Mouse (Mus musculus) hindbrain, postnatal 0 days (tissue): ENCODE measurements at regions not wholly inside any gene's neighbourhood (a gene's known extent, or its start where the extent isn't known, plus 50 kb on each side); places are given as distances from the start of the nearest gene placed in this dataset.

Experiments used
- ATAC-seq: fragments of 200-750 bp; cut with Nextera tagmentation; 2 replicates; pipeline ENCODE4 v1.8.0; 2017; ENCODE audit warnings: mild to moderate bottlenecking, moderate TSS enrichment, moderate library complexity
- DNase-seq: peaks from one replicate; pipeline ENCODE4 v3.0.0-alpha.2; 2015; ENCODE audit warnings: low spot score
- H3K27ac ChIP-seq: fragments of 300-500 bp; sonication (generic); 2 replicates; pipeline ENCODE4 v1.5.1; 2014; ENCODE audit warnings: mild to moderate bottlenecking
- H3K27me3 ChIP-seq: fragments of 300-500 bp; sonication (generic); 2 replicates; pipeline ENCODE4 v1.6.1; 2014; ENCODE audit warnings: low read length, mixed read lengths; ENCODE audit not compliant: insufficient read depth
- H3K36me3 ChIP-seq: fragments of 300-500 bp; sonication (generic); 2 replicates; pipeline ENCODE4 v1.6.1; 2014; ENCODE audit warnings: low read length, mixed read lengths; ENCODE audit not compliant: insufficient read depth
- H3K4me1 ChIP-seq: fragments of 300-500 bp; sonication (generic); 2 replicates; pipeline ENCODE4 v1.6.1; 2014; ENCODE audit warnings: antibody characterized with exemption, low read length, mixed read lengths; ENCODE audit not compliant: insufficient read depth
- H3K4me2 ChIP-seq: fragments of 300-500 bp; sonication (generic); 2 replicates; pipeline ENCODE4 v1.6.1; 2014; ENCODE audit warnings: low read depth, mild to moderate bottlenecking, low read length, moderate library complexity, mixed read lengths
- H3K4me3 ChIP-seq: fragments of 300-500 bp; sonication (generic); 2 replicates; pipeline ENCODE4 v1.5.1; 2014; ENCODE audit warnings: low read length
- H3K9ac ChIP-seq: fragments of 300-500 bp; sonication (generic); replicated peaks from 2 replicates; pipeline ENCODE4 v1.6.1; 2014; ENCODE audit warnings: mild to moderate bottlenecking, low read length, moderate library complexity, mixed read lengths
- H3K9me3 ChIP-seq: fragments of 300-500 bp; sonication (generic); 2 replicates; pipeline ENCODE4 v1.6.1; 2016; ENCODE audit warnings: low read length, mixed read lengths
- CTCF ChIP-seq: IDR thresholded peaks from 2 replicates; pipeline ENCODE4 v1.5.1; 2016; ENCODE audit warnings: antibody characterized with exemption, control low read depth, low read depth
- WGBS: fragments of 180-500 bp; shearing (Covaris S2); extraction: QIAGEN DNeasy Blood & Tissue Kit; methylation state at CpG from one replicate; pipeline ENCODE4 v1.1.7; 2014; 5-methylcytosine and 5-hydroxymethylcytosine counted together

- Histone ChIP-seq H3K27me3 (no peaks in the 10 kb centered on the region), H3K9me3 (no peaks in the 10 kb centered on the region), H3K27ac (no peak overlapping the region), H3K9ac (no peak overlapping the region), H3K36me3 (no peaks in the 10 kb centered on the region), H3K4me1 (no peaks in the 10 kb centered on the region), H3K4me3 (no peak overlapping the region), H3K4me2 (no peak overlapping the region)
- DNase-seq (no peak), ATAC-seq (no peak)
- TF ChIP-seq CTCF, result no peak
- 89% methylated on average over 3 of the region's 3 CpGs for WGBS
These were observed 234.8 kb upstream of the Fn1 start for GRCm38 (mm10) chr1:71887809-71888208.

- ATAC-seq, result no peak
- WGBS, result 84% methylated on average over 6 of the region's 6 CpGs
- TF ChIP-seq CTCF, result no peak
These were observed 233.9 kb upstream of the Fn1 start for GRCm38 (mm10) chr1:71886903-71887302.

GRCm38 (mm10) chr1:71886233-71886632 lies 233.2 kb upstream of the Fn1 start:
- H3K27ac ChIP-seq, result no peak overlapping the region
- no peak overlapping the region for H3K9ac ChIP-seq
- H3K27me3 ChIP-seq, result no peaks in the 10 kb centered on the region
- no peaks in the 10 kb centered on the region for H3K9me3 ChIP-seq
- H3K4me1 ChIP-seq, result no peaks in the 10 kb centered on the region
- no peak overlapping the region for H3K4me2 ChIP-seq
- WGBS, result 79% methylated on average over 5 of the region's 5 CpGs
- H3K36me3 ChIP-seq, result no peaks in the 10 kb centered on the region
- no peak for DNase-seq
- ATAC-seq, result no peak
- no peak for TF ChIP-seq CTCF
- H3K4me3 ChIP-seq, result no peak overlapping the region

More at GRCm38 (mm10) chr1:71886903-71887302, 233.9 kb upstream of the Fn1 start:
- no peak for DNase-seq
- Histone ChIP-seq H3K9me3 (no peaks in the 10 kb centered on the region), H3K27me3 (no peaks in the 10 kb centered on the region), H3K36me3 (no peaks in the 10 kb centered on the region), H3K27ac (no peak overlapping the region), H3K4me2 (no peak overlapping the region), H3K9ac (no peak overlapping the region), H3K4me1 (no peaks in the 10 kb centered on the region), H3K4me3 (no peak overlapping the region)

- no peaks in the 10 kb centered on the region for H3K4me1 ChIP-seq
- 83% methylated on average over 12 of the region's 12 CpGs for WGBS
- H3K27ac ChIP-seq, result no peak overlapping the region
- H3K27me3 ChIP-seq, result no peaks in the 10 kb centered on the region
- H3K9me3 ChIP-seq, result no peaks in the 10 kb centered on the region
- no peak for ATAC-seq
- H3K4me3 ChIP-seq, result no peak overlapping the region
- no peak overlapping the region for H3K9ac ChIP-seq
- TF ChIP-seq CTCF, result no peak
- no peaks in the 10 kb centered on the region for H3K36me3 ChIP-seq
- DNase-seq, result no peak
- H3K4me2 ChIP-seq, result no peak overlapping the region
These were observed 228.9 kb upstream of the Fn1 start for GRCm38 (mm10) chr1:71881851-71882250.

- 76% methylated on average over 4 of the region's 4 CpGs for WGBS
- Histone ChIP-seq H3K4me1 (no peaks in the 10 kb centered on the region), H3K4me2 (no peak overlapping the region), H3K9ac (no peak overlapping the region), H3K27me3 (no peaks in the 10 kb centered on the region), H3K27ac (no peak overlapping the region), H3K36me3 (no peaks in the 10 kb centered on the region), H3K9me3 (no peaks in the 10 kb centered on the region), H3K4me3 (no peak overlapping the region)
- ATAC-seq, result no peak
- no peak for TF ChIP-seq CTCF
- DNase-seq, result no peak
These were observed 228.2 kb upstream of the Fn1 start for GRCm38 (mm10) chr1:71881191-71881590.

- DNase-seq (no peak), ATAC-seq (no peak)
- no peak for TF ChIP-seq CTCF
- 74% methylated on average over 6 of the region's 6 CpGs for WGBS
- Histone ChIP-seq H3K36me3 (no peaks in the 10 kb centered on the region), H3K4me1 (no peaks in the 10 kb centered on the region), H3K27me3 (no peaks in the 10 kb centered on the region), H3K9ac (no peak overlapping the region), H3K4me3 (no peak overlapping the region), H3K9me3 (no peaks in the 10 kb centered on the region), H3K4me2 (no peak overlapping the region), H3K27ac (no peak overlapping the region)
These were observed 227.5 kb upstream of the Fn1 start for GRCm38 (mm10) chr1:71880480-71880879.

GRCm38 (mm10) chr1:71876712-71877401 lies 223.9 kb upstream of the Fn1 start:
- Histone ChIP-seq H3K27ac (no peak overlapping the region), H3K4me1 (no peaks in the 10 kb centered on the region), H3K27me3 (no peaks in the 10 kb centered on the region), H3K9me3 (no peaks in the 10 kb centered on the region), H3K4me2 (no peak overlapping the region), H3K4me3 (no peak overlapping the region), H3K9ac (no peak overlapping the region), H3K36me3 (no peaks in the 10 kb centered on the region)
- ATAC-seq (no peak), DNase-seq (no peak)
- 77% methylated on average over 9 of the region's 9 CpGs for WGBS
- TF ChIP-seq CTCF, result no peak
